Mouse (Mus musculus) CD4-positive naive resting alpha-beta T cell, adult 76 days (primary cell): ENCODE data around the gene Ptx3. TPM values are rescaled to one million over a fixed set of nuclear protein-coding genes. Genes with fewer than 3 reads are reported as not detected.

Experiments
- total RNA-seq: library from RNA; stranded (reverse); gene quantifications from one replicate; pipeline ENCODE4 v1.2.4, GENCODE M21; 2023

Ptx3 gene
- not detected for total RNA-seq

GRCm38 (mm10) chr3:66219655-66220191 is at the start of gene Ptx3:
Ptx3 (plus strand) TSS chr3:66219910.

Other genes starting within 250 kb of the Ptx3 start
- not detected for gene Veph1, start 76.9 kb downstream of the Ptx3 start, total RNA-seq